Mouse (Mus musculus) embryonic facial prominence, embryonic 15.5 days (tissue): ENCODE results near the gene Zmym5. TPM values are rescaled to one million over a fixed set of nuclear protein-coding genes. Genes with fewer than 3 reads are reported as not detected.
"Not testable (repeated sequence)": the region's sequence is repeated elsewhere in the genome, so short reads cannot be mapped to it uniquely, and the experiment has no call there.

ENCODE experiments used
- ATAC-seq: fragments of 200-750 bp; cut with Nextera tagmentation; 2 replicates; pipeline ENCODE4 v1.8.0; 2017; ENCODE audit warnings: low read depth, moderate TSS enrichment; ENCODE audit not compliant: insufficient number of reproducible peaks, low FRiP score, low TSS enrichment
- H3K27ac ChIP-seq: fragments of 300-500 bp; sonication (generic); replicated peaks from 2 replicates; pipeline ENCODE4 v1.5.1; 2015; ENCODE audit warnings: mild to moderate bottlenecking, inconsistent platforms
- H3K27me3 ChIP-seq: fragments of 300-500 bp; sonication (generic); 2 replicates; pipeline ENCODE4 v1.6.1; 2015; ENCODE audit warnings: inconsistent platforms
- H3K36me3 ChIP-seq: fragments of 300-500 bp; sonication (generic); 2 replicates; pipeline ENCODE4 v1.6.1; 2015; ENCODE audit warnings: mild to moderate bottlenecking, inconsistent platforms
- H3K4me1 ChIP-seq: fragments of 300-500 bp; sonication (generic); 2 replicates; pipeline ENCODE4 v1.6.1; 2015; ENCODE audit warnings: inconsistent platforms
- H3K4me2 ChIP-seq: fragments of 300-500 bp; sonication (generic); replicated peaks from 2 replicates; pipeline ENCODE4 v1.6.1; 2015; ENCODE audit warnings: mild to moderate bottlenecking, inconsistent platforms
- H3K4me3 ChIP-seq: fragments of 300-500 bp; sonication (generic); replicated peaks from 2 replicates; pipeline ENCODE4 v1.5.1; 2015; ENCODE audit warnings: mild to moderate bottlenecking, inconsistent platforms
- H3K9ac ChIP-seq: fragments of 300-500 bp; sonication (generic); 2 replicates; pipeline ENCODE4 v1.6.1; 2015; ENCODE audit warnings: inconsistent platforms
- H3K9me3 ChIP-seq: fragments of 300-500 bp; sonication (generic); replicated peaks from 2 replicates; pipeline ENCODE4 v1.6.1; 2016; ENCODE audit warnings: inconsistent platforms
- WGBS: fragments of 180-500 bp; shearing (Covaris S2); methylation state at CpG from one replicate; pipeline ENCODE4 v1.1.7; 2015; 5-methylcytosine and 5-hydroxymethylcytosine counted together
- polyA plus RNA-seq: library from polyadenylated mRNA; unstranded; fragments of >200 nt; fragmentation: Nextera tagmentation; extraction: Ambion mirVana; gene quantifications from 2 replicates; pipeline ENCODE4 v1.2.1, GENCODE M21; 2015

Zmym5 gene
- polyA plus RNA-seq, 1 experiment from 2014 or later, result 27.7 TPM

DNA sequence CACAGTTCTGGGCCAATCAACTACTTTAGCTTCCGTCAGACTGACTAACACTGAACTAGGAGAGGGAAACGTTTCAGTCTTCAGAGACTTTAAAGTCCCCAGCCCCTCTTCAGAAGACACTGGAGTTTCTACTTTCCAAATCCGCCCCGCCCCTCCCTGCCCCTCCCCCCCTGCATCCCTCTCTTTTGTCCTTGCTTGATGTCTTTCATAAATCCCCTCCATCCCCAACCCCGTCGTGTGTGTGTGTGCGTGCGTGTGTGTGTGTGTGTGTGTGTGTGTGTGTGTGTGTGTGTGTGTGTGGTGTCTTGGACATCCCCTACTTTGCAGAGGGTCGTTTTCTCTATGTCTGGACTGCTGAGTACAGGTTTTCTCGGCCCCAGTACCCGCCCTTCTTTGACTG is 6.1 kb upstream of the Zmym5 start:
- ATAC-seq, result no peak

DNA sequence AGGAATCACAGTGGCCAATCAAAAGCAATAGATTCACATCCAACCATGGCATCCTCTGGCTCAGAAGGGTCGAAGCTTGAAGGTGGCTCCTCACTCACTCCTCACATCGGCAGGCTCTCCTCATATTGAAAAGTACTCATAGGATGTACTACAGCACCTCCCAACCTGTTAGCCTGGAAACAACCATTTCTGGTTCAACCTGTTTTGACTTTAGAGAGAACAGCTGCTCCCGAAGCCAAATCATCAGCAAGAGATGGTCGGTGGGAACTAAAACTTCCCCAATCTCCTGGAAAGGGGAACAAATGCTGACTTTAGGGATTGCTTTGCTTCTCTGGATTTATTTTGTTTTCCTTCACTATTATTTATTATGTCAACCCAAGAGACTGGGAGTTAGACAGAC is 5.6 kb upstream of the Zmym5 start:
- Histone ChIP-seq H3K36me3 (no peaks in the 10 kb centered on the region), H3K4me1 (peaks cover 6% of the 10 kb centered on the region; the same call in 1 of the 2 replicates), H3K4me2 (peak overlapping the region; percentile 30), H3K27me3 (no peaks in the 10 kb centered on the region), H3K4me3 (no peak overlapping the region), H3K27ac (peak overlapping the region; percentile 51), H3K9me3 (no peaks in the 10 kb centered on the region), H3K9ac (no peak overlapping the region)
- ATAC-seq, result no peak
- 53% methylated on average over 4 of the region's 4 CpGs for whole genome bisulfite sequencing

More for the DNA sequence above, 6.1 kb upstream of the Zmym5 start:
- Histone ChIP-seq H3K9ac (no peak overlapping the region), H3K36me3 (no peaks in the 10 kb centered on the region), H3K27me3 (no peaks in the 10 kb centered on the region), H3K4me1 (peaks cover 6% of the 10 kb centered on the region; the same call in 1 of the 2 replicates), H3K27ac (peak overlapping the region; percentile 51), H3K4me3 (no peak overlapping the region), H3K9me3 (no peaks in the 10 kb centered on the region), H3K4me2 (peak overlapping the region; percentile 30)
- 5% methylated on average over 11 of the region's 11 CpGs for WGBS

DNA sequence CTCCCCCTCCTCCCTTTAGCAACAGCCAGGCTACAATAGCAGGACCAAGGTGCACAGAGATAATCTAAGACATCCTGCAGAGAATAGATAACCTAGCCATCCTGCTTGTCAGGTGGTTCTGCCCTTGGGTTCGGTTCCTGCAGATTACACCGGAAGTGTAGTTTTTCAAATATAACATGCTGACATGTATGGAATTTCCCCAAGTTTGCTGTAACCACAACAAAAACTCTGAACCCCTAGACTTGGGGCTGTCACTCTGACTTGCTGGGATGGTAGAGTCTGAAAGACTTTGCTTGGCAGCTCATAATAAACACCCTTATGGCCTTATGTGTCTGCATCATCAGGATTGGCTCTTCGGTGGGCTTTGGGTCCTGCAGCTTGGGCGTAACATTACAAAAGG is 5.0 kb upstream of the Zmym5 start:
- H3K9me3 ChIP-seq, result no peaks in the 10 kb centered on the region
- no peak overlapping the region for H3K4me3 ChIP-seq
- H3K27me3 ChIP-seq, result no peaks in the 10 kb centered on the region
- H3K4me1 ChIP-seq, result peaks cover 6% of the 10 kb centered on the region; the same call in 1 of the 2 replicates
- H3K36me3 ChIP-seq, result no peaks in the 10 kb centered on the region
- ATAC-seq, result no peak
- H3K27ac ChIP-seq, result no peak overlapping the region; the same call in 1 of the 2 replicates
- H3K9ac ChIP-seq, result no peak overlapping the region
- WGBS, result 81% methylated on average over 4 of the region's 4 CpGs
- H3K4me2 ChIP-seq, result no peak overlapping the region

DNA sequence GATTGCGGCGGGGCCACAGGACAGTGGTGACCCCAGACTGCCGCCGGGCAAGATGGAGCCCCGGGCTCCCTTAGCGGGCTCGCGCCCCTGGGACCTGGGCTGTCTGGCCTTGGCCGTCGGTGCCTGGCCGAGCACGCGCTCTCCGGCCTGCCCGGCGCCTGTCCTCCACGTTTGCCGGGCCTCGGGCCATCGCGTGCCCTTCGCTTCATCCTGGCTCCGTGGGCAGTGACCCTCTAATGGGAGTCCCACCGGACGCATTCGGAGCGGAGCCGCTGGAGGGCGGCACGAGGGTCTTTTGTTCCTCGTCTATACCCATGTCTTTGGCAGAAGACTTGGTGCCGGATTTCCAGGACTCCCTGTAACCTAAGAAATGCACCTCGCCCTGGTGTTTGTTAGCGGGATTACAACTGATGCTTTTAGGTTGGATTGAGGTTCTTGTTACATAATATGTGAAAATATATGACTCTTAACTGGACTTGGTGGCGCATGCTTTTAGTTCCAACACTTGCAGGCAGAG is 1.1 kb upstream of the Zmym5 start:
- H3K27ac ChIP-seq, result peak overlapping the region; percentile 93
- peak overlapping the region; percentile 66 for H3K4me3 ChIP-seq
- H3K36me3 ChIP-seq, result 0 out of 2 replicates have a peak, but pooled peaks cover 5% of the 10 kb centered on the region
- peak overlapping the region; percentile 57 for H3K9ac ChIP-seq
- ATAC-seq, result peak; percentile 27
- H3K4me1 ChIP-seq, result peaks cover 9% of the 10 kb centered on the region; the same call in 1 of the 2 replicates
- peak overlapping the region; percentile 65 for H3K4me2 ChIP-seq
- H3K9me3 ChIP-seq, result no peaks in the 10 kb centered on the region
- no peaks in the 10 kb centered on the region for H3K27me3 ChIP-seq
- WGBS, result 1% methylated on average over 34 of the region's 35 CpGs

DNA sequence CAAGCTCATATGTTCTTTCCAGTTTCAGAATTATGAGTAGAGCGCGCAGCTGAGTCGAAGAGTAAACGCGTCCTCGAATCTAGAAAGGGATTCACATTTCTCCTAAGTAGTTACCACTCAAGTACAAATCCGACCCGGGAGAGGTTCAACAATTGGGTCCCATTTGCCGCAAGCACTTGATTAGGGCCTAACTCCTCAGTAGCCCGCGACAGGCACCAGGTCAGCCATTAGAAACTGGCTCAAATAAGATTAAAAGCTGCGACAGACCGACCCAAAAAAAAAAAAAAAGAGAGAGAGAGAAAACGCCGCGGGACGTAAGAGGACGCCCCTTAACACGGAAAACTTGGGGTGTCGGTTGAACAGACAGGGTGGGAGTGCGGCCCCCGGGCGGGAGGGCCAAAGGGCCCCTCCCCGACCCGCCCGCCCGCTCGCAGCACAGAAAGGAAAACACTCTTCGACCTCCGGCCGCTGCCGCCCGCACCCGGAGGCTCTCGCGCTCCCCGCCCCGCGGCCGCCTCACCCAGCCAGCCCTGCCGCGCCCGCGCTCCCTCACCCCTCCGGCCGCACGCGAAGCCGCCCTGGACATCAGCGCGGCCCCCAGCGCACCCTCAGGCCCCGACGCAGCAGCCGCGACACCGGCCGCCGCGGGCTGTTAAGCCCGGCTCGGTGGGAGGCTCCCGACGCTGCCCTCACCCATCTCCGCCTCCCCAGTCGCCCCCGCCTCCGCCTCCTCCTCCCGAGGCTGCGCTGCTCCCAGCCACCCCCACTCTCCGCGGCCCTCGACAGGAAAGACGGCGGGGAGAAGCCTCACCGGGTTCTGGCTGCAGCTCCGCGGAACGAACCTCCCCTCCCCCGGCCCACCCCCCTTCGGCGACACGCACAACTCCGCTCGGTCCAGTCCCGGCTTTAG is 480 bp downstream of the Zmym5 start:
- not testable (repeated sequence) for H3K27me3 ChIP-seq, ATAC-seq, H3K36me3 ChIP-seq, H3K4me1 ChIP-seq, H3K9me3 ChIP-seq
- Histone ChIP-seq H3K4me2 (peak overlapping the region; percentile 51), H3K9ac (peak overlapping the region; percentile 60), H3K4me3 (peak overlapping the region; percentile 65), H3K27ac (peak overlapping the region; percentile 91)
- WGBS, result under 1% methylated on average over 24 of the region's 86 CpGs

GRCm38 (mm10) chr14:56793243-56793642 is 18.3 kb downstream of the Zmym5 start:
- no peak for ATAC-seq

DNA sequence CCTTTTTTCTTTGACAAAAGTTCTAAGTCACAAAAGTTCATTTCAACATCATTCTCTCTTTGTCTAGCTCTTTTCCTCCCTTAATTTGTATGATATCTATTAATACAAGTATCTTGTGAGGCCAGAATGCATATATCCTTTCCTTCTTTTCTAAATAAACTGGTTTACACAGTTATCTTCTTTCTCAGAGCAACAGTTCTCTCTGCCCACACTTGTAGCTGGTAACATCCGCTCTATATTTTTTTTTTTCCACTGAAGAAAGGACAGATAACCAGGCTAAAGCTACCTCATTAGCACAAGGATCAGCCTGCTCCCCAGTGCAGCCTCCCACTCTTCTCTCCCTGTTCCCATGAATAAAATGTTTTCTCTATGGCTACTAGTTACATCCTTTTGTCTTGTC is 26.9 kb downstream of the Zmym5 start:
- H3K36me3 ChIP-seq, result no peaks in the 10 kb centered on the region
- no peak overlapping the region for H3K27ac ChIP-seq
- no peak overlapping the region for H3K9ac ChIP-seq
- WGBS, result 71% methylated on average over 1 of the region's 1 CpGs
- no peak overlapping the region for H3K4me2 ChIP-seq
- no peak for ATAC-seq
- no peak overlapping the region for H3K4me3 ChIP-seq
- H3K4me1 ChIP-seq, result no peaks in the 10 kb centered on the region
- H3K27me3 ChIP-seq, result no peaks in the 10 kb centered on the region
- no peaks in the 10 kb centered on the region for H3K9me3 ChIP-seq

More at GRCm38 (mm10) chr14:56793243-56793642, 18.3 kb downstream of the Zmym5 start:
- Histone ChIP-seq H3K9ac (no peak overlapping the region), H3K4me1 (no peaks in the 10 kb centered on the region), H3K4me3 (no peak overlapping the region), H3K27ac (no peak overlapping the region), H3K36me3 (peaks cover 53% of the 10 kb centered on the region), H3K4me2 (no peak overlapping the region), H3K27me3 (no peaks in the 10 kb centered on the region), H3K9me3 (no peaks in the 10 kb centered on the region)
- 50% methylated on average over 2 of the region's 2 CpGs for WGBS

DNA sequence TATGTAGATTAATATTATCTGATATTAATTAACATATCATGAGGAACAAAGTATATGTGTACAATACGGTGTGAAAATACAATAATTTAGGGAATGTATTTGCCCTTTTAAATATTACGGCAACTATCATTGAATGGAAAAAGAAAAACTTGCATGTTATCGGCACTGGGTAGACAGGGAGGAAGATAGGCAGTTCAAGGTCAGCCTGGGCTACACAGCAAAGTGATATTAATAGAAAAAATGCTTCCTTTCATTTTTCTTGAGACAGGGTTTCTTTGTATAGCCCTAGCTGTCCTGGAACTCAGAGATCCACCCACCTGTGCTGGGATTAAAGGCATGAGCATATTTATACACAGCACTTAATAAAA is 32.6 kb downstream of the Zmym5 start:
- Histone ChIP-seq H3K36me3 (no peaks in the 10 kb centered on the region), H3K27me3 (no peaks in the 10 kb centered on the region), H3K9ac (no peak overlapping the region), H3K4me2 (peak overlapping the region; percentile 72), H3K27ac (peak overlapping the region; percentile 96), H3K4me3 (peak overlapping the region; percentile 96), H3K9me3 (no peaks in the 10 kb centered on the region), H3K4me1 (peaks cover 18% of the 10 kb centered on the region)
- WGBS, result 44% methylated on average over 3 of the region's 3 CpGs
- no peak for ATAC-seq

DNA sequence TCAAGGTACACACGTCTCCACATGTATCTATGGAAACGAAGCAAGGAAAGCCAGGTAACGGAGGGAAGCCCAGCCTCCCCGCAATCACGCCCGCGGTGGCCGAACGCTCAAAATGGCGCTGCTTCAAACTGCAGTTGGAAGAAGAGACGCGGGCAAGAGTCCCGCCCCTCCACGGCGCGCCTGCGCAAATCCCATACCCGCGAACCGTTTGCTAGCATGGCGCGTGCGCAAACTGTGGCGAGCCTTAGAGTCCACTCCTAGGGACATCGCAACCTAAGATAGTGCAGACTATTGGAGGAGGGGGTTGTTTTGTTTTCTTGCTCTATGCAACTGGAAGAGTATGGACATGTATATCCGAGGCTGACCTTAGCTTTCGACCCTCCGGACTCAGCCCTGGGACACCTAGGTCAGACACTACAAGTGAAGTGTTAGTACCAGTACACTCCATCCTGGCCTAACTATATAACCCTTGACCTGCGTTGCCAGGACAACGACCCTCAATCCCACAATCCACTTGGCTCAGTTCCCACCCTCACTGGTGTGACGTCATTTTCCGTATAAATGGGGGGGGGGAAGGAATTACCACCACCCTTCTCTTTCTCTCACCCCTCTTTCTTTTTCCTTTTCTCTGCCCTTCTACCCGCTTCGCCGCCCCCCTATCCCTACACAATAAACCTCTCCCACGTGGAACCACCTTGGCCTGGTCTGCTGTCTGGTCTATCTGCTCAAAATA is 33.1 kb downstream of the Zmym5 start, which contains the start of gene Pspc1:
Gene Pspc1 (minus strand): TSS at position 117 of the 733 bp plus-strand sequence.
- WGBS, result under 1% methylated on average over 36 of the region's 36 CpGs
- Histone ChIP-seq H3K9ac (peak within 1 kb of the TSS; percentile 82), H3K36me3 (no peaks in the 10 kb centered on the region), H3K9me3 (no peaks in the 10 kb centered on the region), H3K27ac (peak within 1 kb of the TSS; percentile 96), H3K4me1 (peaks cover 18% of the 10 kb centered on the region), H3K4me3 (peak within 1 kb of the TSS; percentile 96), H3K4me2 (peak within 1 kb of the TSS; percentile 72), H3K27me3 (no peaks in the 10 kb centered on the region)
- ATAC-seq, result peak; percentile 97

- H3K9ac ChIP-seq, result peak overlapping the region; percentile 82
- peak; percentile 15 for ATAC-seq
- under 1% methylated on average over 71 of the region's 71 CpGs for WGBS
- H3K4me2 ChIP-seq, result peak overlapping the region; percentile 72
- no peaks in the 10 kb centered on the region for H3K36me3 ChIP-seq
- H3K27me3 ChIP-seq, result no peaks in the 10 kb centered on the region
- H3K4me3 ChIP-seq, result peak overlapping the region; percentile 96
- H3K4me1 ChIP-seq, result peaks cover 18% of the 10 kb centered on the region
- peak overlapping the region; percentile 96 for H3K27ac ChIP-seq
- H3K9me3 ChIP-seq, result no peaks in the 10 kb centered on the region
Measured at GRCm38 (mm10) chr14:56777360-56778136, 34.0 kb downstream of the Zmym5 start.
